Mouse (Mus musculus): ENCODE results near the gene Rag2. TPM values are rescaled to one million over a fixed set of nuclear protein-coding genes. Genes with fewer than 3 reads are reported as not detected.

Gene Rag2
- under 1 TPM; 0.24 to 0.26 TPM for total RNA-seq (2023)

DNA sequence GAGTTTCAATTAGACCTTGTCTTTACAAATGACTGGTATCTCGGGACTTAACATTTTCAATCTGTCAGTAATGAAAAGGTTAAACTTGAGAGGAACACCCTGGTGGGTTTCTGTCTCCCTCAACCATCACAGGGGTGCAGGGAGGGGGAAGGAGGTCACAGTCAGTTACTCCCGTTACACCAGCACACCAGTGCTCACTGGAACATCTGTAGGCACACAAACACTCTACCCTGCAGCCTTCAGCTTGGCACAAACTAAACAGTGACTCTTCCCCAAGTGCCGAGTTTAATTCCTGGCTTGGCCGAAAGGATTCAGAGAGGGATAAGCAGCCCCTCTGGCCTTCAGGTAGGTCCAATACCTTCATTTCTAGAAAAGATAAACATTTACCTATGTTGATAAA is at the start of gene Rag2:
TSS of gene Rag2 (plus strand) at position 193 of the 400 bp plus-strand sequence.

GRCm38 (mm10) chr2:101649114-101649671 is 24.7 kb downstream of the Rag2 start, which contains the start of the genes Rag1 and B230118H07Rik:
Gene Rag1, minus strand, starts transcription at chr2:101649501.
Gene B230118H07Rik, minus strand, starts transcription at chr2:101649532.

GRCm38 (mm10) chr2:101678236-101679021 is 53.9 kb downstream of the Rag2 start, which contains the start of gene Traf6:
Gene Traf6, plus strand, starts transcription at chr2:101678429.

Other genes with a start within 250 kb of the Rag2 start
- gene Rag1, start 24.8 kb downstream of the Rag2 start, total RNA-seq (2023), result 1 to 10 TPM in 1 of 2 experiments, under 1 TPM in 1; 0.56 to 1.9 TPM
- 1 to 10 TPM; 3.6 to 6.7 TPM for gene B230118H07Rik, start 24.8 kb downstream of the Rag2 start, total RNA-seq (2023)
- gene Traf6, start 53.7 kb downstream of the Rag2 start, total RNA-seq (2023), result 10 to 100 TPM; 20.5 to 27.2 TPM

Measured in neutrophil, adult 59 days (primary cell).